Mouse (Mus musculus): ENCODE results near the gene Gm11096.

DNA sequence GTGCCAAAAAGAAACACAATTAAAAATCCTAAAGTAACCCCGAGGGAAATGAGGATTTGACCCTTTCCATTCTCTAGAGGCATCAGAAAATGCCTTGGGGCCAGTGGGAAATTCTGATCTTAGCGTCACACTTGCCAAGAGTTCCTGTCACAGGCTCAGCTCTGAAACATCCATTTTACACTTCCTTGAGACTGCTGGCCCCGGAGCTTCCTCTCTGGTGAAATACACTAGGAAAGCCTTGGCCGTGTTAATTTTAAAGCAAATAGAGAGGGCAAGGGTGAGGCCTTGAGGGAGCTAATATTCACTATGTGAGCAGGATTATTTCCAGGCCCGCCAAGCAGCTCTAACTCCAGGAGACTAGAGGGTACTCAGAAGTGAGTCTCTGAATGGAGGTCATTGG is 8.4 kb upstream of the Gm11096 start:
- no peak for TF ChIP-seq EP300 (IDR thresholded peaks at IDR 0.05; ENCODE audit: insufficient read depth, low read depth, low read length)
- no peak for TF ChIP-seq CTCF (IDR thresholded peaks at IDR 0.05)

All from heart, adult 2 months (tissue).